Mouse (Mus musculus) kidney, embryonic 15.5 days (tissue): ENCODE data around the gene Zscan10. TPM values are rescaled to one million over a fixed set of nuclear protein-coding genes. Genes with fewer than 3 reads are reported as not detected.
A peak's percentile ranks its signal among the peaks of the same experiment; 100 is the strongest.
"Not testable (repeated sequence)": the region's sequence is repeated elsewhere in the genome, so short reads cannot be mapped to it uniquely, and the experiment has no call there.

Source experiments
- ATAC-seq: fragments of 200-750 bp; cut with Nextera tagmentation; replicated peaks from 2 replicates; pipeline ENCODE4 v1.8.0; 2017; ENCODE audit warnings: moderate TSS enrichment; ENCODE audit not compliant: low FRiP score
- H3K27ac ChIP-seq: fragments of 300-500 bp; sonication (generic); 2 replicates; pipeline ENCODE4 v1.5.1; 2015; ENCODE audit warnings: mild to moderate bottlenecking, inconsistent platforms
- H3K27me3 ChIP-seq: fragments of 300-500 bp; sonication (generic); 2 replicates; pipeline ENCODE4 v1.6.1; 2015; ENCODE audit warnings: inconsistent platforms
- H3K36me3 ChIP-seq: fragments of 300-500 bp; sonication (generic); 2 replicates; pipeline ENCODE4 v1.6.1; 2015; ENCODE audit warnings: inconsistent platforms
- H3K4me1 ChIP-seq: fragments of 300-500 bp; sonication (generic); 2 replicates; pipeline ENCODE4 v1.6.1; 2015; ENCODE audit warnings: inconsistent platforms
- H3K4me2 ChIP-seq: fragments of 300-500 bp; sonication (generic); 2 replicates; pipeline ENCODE4 v1.6.1; 2015; ENCODE audit warnings: moderate library complexity, mild to moderate bottlenecking, inconsistent platforms
- H3K4me3 ChIP-seq: fragments of 300-500 bp; sonication (generic); replicated peaks from 2 replicates; pipeline ENCODE4 v1.5.1; 2015; ENCODE audit warnings: mild to moderate bottlenecking, inconsistent platforms
- H3K9ac ChIP-seq: fragments of 300-500 bp; sonication (generic); 2 replicates; pipeline ENCODE4 v1.6.1; 2015; ENCODE audit warnings: mild to moderate bottlenecking, inconsistent platforms
- H3K9me3 ChIP-seq: fragments of 300-500 bp; sonication (generic); replicated peaks from 2 replicates; pipeline ENCODE4 v1.6.1; 2016; ENCODE audit warnings: inconsistent platforms
- WGBS: fragments of 180-500 bp; shearing (Covaris S2); methylation state at CpG from one replicate; pipeline ENCODE4 v1.1.7; 2015; ENCODE audit warnings: mixed read lengths; 5-methylcytosine and 5-hydroxymethylcytosine counted together
- polyA plus RNA-seq: library from polyadenylated mRNA; unstranded; fragments of >200 nt; fragmentation: Nextera tagmentation; extraction: Ambion mirVana; gene quantifications from 2 replicates; pipeline ENCODE4 v1.2.1, GENCODE M21; 2015

Zscan10 gene
- polyA plus RNA-seq, 1 experiment from 2014 or later, result not detected

- not testable (repeated sequence) for H3K27ac ChIP-seq, H3K27me3 ChIP-seq, ATAC-seq, H3K9me3 ChIP-seq, H3K4me3 ChIP-seq, H3K4me2 ChIP-seq, H3K9ac ChIP-seq, H3K36me3 ChIP-seq
- peaks cover 21% of the 10 kb centered on the region for H3K4me1 ChIP-seq
- 91% methylated on average over 4 of the region's 4 CpGs for WGBS
Measured at GRCm38 (mm10) chr17:23595139-23595538, 5.5 kb upstream of the Zscan10 start.

GRCm38 (mm10) chr17:23598582-23599552, 1.8 kb upstream of the Zscan10 start, which contains the start of gene Zfp13:
TSS of gene Zfp13 (minus strand) at chr17:23599487.
- H3K27ac ChIP-seq, result peak within 1 kb of the TSS; percentile 94
- peaks cover 28% of the 10 kb centered on the region for H3K4me1 ChIP-seq
- H3K27me3 ChIP-seq, result no peaks in the 10 kb centered on the region
- H3K36me3 ChIP-seq, result no peaks in the 10 kb centered on the region
- peak; percentile 97 for ATAC-seq
- H3K9ac ChIP-seq, result peak within 1 kb of the TSS; percentile 48
- no peaks in the 10 kb centered on the region for H3K9me3 ChIP-seq
- 7% methylated on average over 30 of the region's 31 CpGs for WGBS
- peak within 1 kb of the TSS; percentile 50 for H3K4me3 ChIP-seq
- peak within 1 kb of the TSS; percentile 79 for H3K4me2 ChIP-seq

- Histone ChIP-seq H3K4me2 (peak overlapping the region; percentile 79), H3K4me3 (peak overlapping the region; percentile 50), H3K4me1 (peaks cover 28% of the 10 kb centered on the region), H3K9me3 (no peaks in the 10 kb centered on the region), H3K27me3 (no peaks in the 10 kb centered on the region), H3K27ac (peak overlapping the region; percentile 94), H3K36me3 (no peaks in the 10 kb centered on the region), H3K9ac (peak overlapping the region; percentile 48)
- no peak for ATAC-seq
- WGBS, result 42% methylated on average over 7 of the region's 7 CpGs
Measured at GRCm38 (mm10) chr17:23599605-23600063, 1.0 kb upstream of the Zscan10 start.

GRCm38 (mm10) chr17:23601836-23602585, 1.4 kb downstream of the Zscan10 start:
- 38% methylated on average over 10 of the region's 10 CpGs for WGBS
- H3K9me3 ChIP-seq, result no peaks in the 10 kb centered on the region
- no peak overlapping the region for H3K4me3 ChIP-seq
- ATAC-seq, result no peak
- H3K4me2 ChIP-seq, result no peak overlapping the region
- no peaks in the 10 kb centered on the region for H3K27me3 ChIP-seq
- H3K27ac ChIP-seq, result no peak overlapping the region
- H3K36me3 ChIP-seq, result no peaks in the 10 kb centered on the region
- H3K4me1 ChIP-seq, result peaks cover 28% of the 10 kb centered on the region
- no peak overlapping the region for H3K9ac ChIP-seq

DNA sequence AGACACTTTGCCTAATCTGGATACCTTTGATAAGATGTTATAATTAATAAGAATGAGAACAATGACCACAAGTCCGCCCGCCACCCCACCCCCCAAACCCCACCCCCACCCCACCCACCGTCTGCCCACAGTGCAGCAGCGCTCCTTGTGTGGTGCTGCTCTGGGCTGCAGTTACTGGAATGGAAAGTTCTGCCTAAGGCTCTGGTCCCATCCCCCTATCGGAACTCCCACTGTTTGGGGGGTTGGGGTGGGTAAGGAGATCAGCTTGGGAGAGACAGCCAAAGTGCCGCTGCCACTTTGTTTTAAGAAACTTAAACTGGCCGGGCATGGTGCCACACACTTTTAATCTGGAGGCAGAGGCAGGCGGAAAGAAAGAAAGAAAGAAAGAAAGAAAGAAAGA, 2.4 kb downstream of the Zscan10 start:
- Histone ChIP-seq H3K4me2 (no peak overlapping the region), H3K9me3 (no peaks in the 10 kb centered on the region), H3K27ac (no peak overlapping the region), H3K9ac (no peak overlapping the region), H3K4me1 (peaks cover 28% of the 10 kb centered on the region), H3K4me3 (no peak overlapping the region), H3K36me3 (no peaks in the 10 kb centered on the region), H3K27me3 (no peaks in the 10 kb centered on the region)
- ATAC-seq, result no peak
- 34% methylated on average over 8 of the region's 8 CpGs for WGBS

- WGBS, result 58% methylated on average over 2 of the region's 2 CpGs
Measured at GRCm38 (mm10) chr17:23603542-23603941, 2.9 kb downstream of the Zscan10 start.

GRCm38 (mm10) chr17:23604394-23604793, 3.7 kb downstream of the Zscan10 start:
- Histone ChIP-seq H3K4me3 (no peak overlapping the region), H3K36me3 (no peaks in the 10 kb centered on the region), H3K4me1 (peaks cover 22% of the 10 kb centered on the region), H3K9me3 (no peaks in the 10 kb centered on the region), H3K9ac (no peak overlapping the region), H3K27me3 (no peaks in the 10 kb centered on the region), H3K4me2 (no peak overlapping the region), H3K27ac (no peak overlapping the region)
- WGBS, result 85% methylated on average over 7 of the region's 7 CpGs
- no peak for ATAC-seq

More at GRCm38 (mm10) chr17:23603542-23603941, 2.9 kb downstream of the Zscan10 start:
- H3K4me1 ChIP-seq, result peaks cover 26% of the 10 kb centered on the region
- H3K27me3 ChIP-seq, result no peaks in the 10 kb centered on the region
- H3K36me3 ChIP-seq, result no peaks in the 10 kb centered on the region
- no peak overlapping the region for H3K9ac ChIP-seq
- no peaks in the 10 kb centered on the region for H3K9me3 ChIP-seq
- H3K4me3 ChIP-seq, result no peak overlapping the region
- ATAC-seq, result no peak
- no peak overlapping the region for H3K27ac ChIP-seq
- H3K4me2 ChIP-seq, result no peak overlapping the region

GRCm38 (mm10) chr17:23605220-23605619, 4.6 kb downstream of the Zscan10 start:
- no peak overlapping the region for H3K4me3 ChIP-seq
- no peak overlapping the region for H3K27ac ChIP-seq
- WGBS, result 86% methylated on average over 8 of the region's 8 CpGs
- H3K9me3 ChIP-seq, result no peaks in the 10 kb centered on the region
- H3K4me1 ChIP-seq, result peaks cover 14% of the 10 kb centered on the region; the same call in 1 of the 2 replicates
- no peak overlapping the region for H3K9ac ChIP-seq
- ATAC-seq, result no peak
- no peak overlapping the region for H3K4me2 ChIP-seq
- H3K27me3 ChIP-seq, result no peaks in the 10 kb centered on the region
- no peaks in the 10 kb centered on the region for H3K36me3 ChIP-seq

- no peaks in the 10 kb centered on the region for H3K9me3 ChIP-seq
- no peaks in the 10 kb centered on the region for H3K27me3 ChIP-seq
- no peaks in the 10 kb centered on the region for H3K4me1 ChIP-seq
- no peak overlapping the region for H3K9ac ChIP-seq
- 95% methylated on average over 24 of the region's 24 CpGs for WGBS
- no peak for ATAC-seq
- H3K36me3 ChIP-seq, result no peaks in the 10 kb centered on the region
- H3K4me2 ChIP-seq, result no peak overlapping the region
- no peak overlapping the region for H3K4me3 ChIP-seq
- H3K27ac ChIP-seq, result no peak overlapping the region
Measured at GRCm38 (mm10) chr17:23609612-23610011, 9.0 kb downstream of the Zscan10 start.

- WGBS, result 83% methylated on average over 28 of the region's 28 CpGs
- H3K4me2 ChIP-seq, result no peak overlapping the region
- no peak overlapping the region for H3K4me3 ChIP-seq
- H3K36me3 ChIP-seq, result no peaks in the 10 kb centered on the region
- H3K27ac ChIP-seq, result no peak overlapping the region
- H3K9me3 ChIP-seq, result no peaks in the 10 kb centered on the region
- peak; percentile 81 for ATAC-seq
- H3K9ac ChIP-seq, result no peak overlapping the region
- no peaks in the 10 kb centered on the region for H3K27me3 ChIP-seq
- H3K4me1 ChIP-seq, result no peaks in the 10 kb centered on the region
Measured at GRCm38 (mm10) chr17:23610361-23610800, 9.7 kb downstream of the Zscan10 start.

- WGBS, result 59% methylated on average over 9 of the region's 9 CpGs
- ATAC-seq, result no peak
- no peaks in the 10 kb centered on the region for H3K9me3 ChIP-seq
- no peak overlapping the region for H3K4me3 ChIP-seq
- H3K9ac ChIP-seq, result no peak overlapping the region
- no peaks in the 10 kb centered on the region for H3K36me3 ChIP-seq
- no peaks in the 10 kb centered on the region for H3K4me1 ChIP-seq
- peaks cover 15% of the 10 kb centered on the region for H3K27me3 ChIP-seq
- H3K27ac ChIP-seq, result no peak overlapping the region
- H3K4me2 ChIP-seq, result no peak overlapping the region
Measured at GRCm38 (mm10) chr17:23617087-23617486, 16.4 kb downstream of the Zscan10 start.

GRCm38 (mm10) chr17:23620351-23620750, 19.7 kb downstream of the Zscan10 start:
- WGBS, result 79% methylated on average over 7 of the region's 7 CpGs
- ATAC-seq, result no peak
- peaks cover 15% of the 10 kb centered on the region for H3K27me3 ChIP-seq

More at GRCm38 (mm10) chr17:23620351-23620750, 19.7 kb downstream of the Zscan10 start:
- no peak overlapping the region for H3K27ac ChIP-seq
- no peaks in the 10 kb centered on the region for H3K9me3 ChIP-seq
- no peak overlapping the region for H3K4me2 ChIP-seq
- H3K9ac ChIP-seq, result no peak overlapping the region
- no peaks in the 10 kb centered on the region for H3K4me1 ChIP-seq
- H3K4me3 ChIP-seq, result no peak overlapping the region
- no peaks in the 10 kb centered on the region for H3K36me3 ChIP-seq
